Mouse (Mus musculus): Measurements from ENCODE around the gene Sema4d. TPM values are rescaled to one million over a fixed set of nuclear protein-coding genes. Genes with fewer than 3 reads are reported as not detected.
A peak's percentile ranks its signal among the peaks of the same experiment; 100 is the strongest.

Sema4d gene
- total and polyA plus RNA-seq, 3 experiments: 17.3 to 64.7 (median 62.1) TPM

DNA sequence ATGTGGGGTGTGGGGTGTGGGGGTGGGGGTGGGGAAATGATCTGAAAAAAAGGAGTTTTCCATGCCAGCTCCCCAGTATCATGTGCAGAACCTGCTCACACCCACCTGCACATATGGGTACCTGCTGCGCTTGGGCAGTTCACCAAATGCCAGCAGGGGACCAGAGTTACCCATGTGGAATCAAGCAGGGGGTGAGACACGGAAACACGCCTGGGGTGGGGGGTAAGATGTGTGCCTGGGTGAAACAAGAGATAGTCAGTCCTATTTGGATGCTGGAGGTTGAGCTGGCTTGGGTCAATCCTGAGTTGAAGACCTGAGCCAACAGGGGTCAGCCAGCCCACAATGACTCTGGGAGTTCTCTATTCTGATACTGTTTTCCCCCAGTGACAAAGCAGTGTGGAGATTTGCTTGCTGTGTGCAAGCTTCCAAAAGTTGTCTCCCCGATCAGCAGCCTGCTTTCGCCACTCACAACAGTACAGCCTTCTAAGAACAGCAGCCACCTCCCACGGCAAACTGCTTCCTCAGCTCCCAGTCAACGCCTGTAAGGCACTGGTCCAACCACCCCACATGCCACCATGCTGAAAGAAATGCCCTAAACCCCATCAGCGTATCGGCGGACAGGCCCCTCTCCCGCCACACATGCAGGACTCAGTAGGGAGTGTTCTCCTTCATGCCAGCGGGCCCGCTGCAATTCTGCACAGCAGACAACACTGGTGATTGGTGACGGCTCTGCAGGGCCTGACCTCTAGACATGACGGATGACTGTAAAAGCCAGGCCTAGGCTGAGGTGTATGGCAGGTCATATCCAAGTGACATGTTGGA, 41.0 kb downstream of the Sema4d start:
- Histone ChIP-seq H3K4me3 (ENCODE audit: low read depth, low read length) (peak overlapping the region; percentile 18; the same call in 1 of the 2 replicates), H3K4me1 (ENCODE audit: insufficient read depth, low read depth, low read length) (peaks cover 98% of the 10 kb centered on the region), H3K27me3 (ENCODE audit: insufficient read depth, low read length) (no peaks in the 10 kb centered on the region), H3K36me3 (replicated peaks) (peaks cover 78% of the 10 kb centered on the region), H3K9me3 (replicated peaks) (no peaks in the 10 kb centered on the region)
- ATAC-seq (ENCODE audit: extremely low read depth, insufficient number of reproducible peaks, low FRiP score, poor library complexity, severe bottlenecking) (no peak), DNase-seq (ENCODE audit: low spot score) (no peak)
- TF ChIP-seq GATA1 (IDR thresholded peaks at IDR 0.05; ENCODE audit: borderline replicate concordance, low read length) (no peak), GATA2 (IDR thresholded peaks at IDR 0.05; ENCODE audit: borderline replicate concordance, low read depth, low read length) (no peak), POLR2AphosphoS5 (IDR thresholded peaks at IDR 0.05; ENCODE audit: insufficient replicate concordance, low read depth, low read length) (no peak), TAL1 (conservative IDR thresholded peaks at IDR 0.05; ENCODE audit: low read depth, low read length) (no peak), CTCF (IDR thresholded peaks at IDR 0.05; ENCODE audit: low read depth, low read length) (no peak)

GRCm38 (mm10) chr13:51749578-51750345, 43.8 kb downstream of the Sema4d start:
- H3K9me3 ChIP-seq (replicated peaks): no peaks in the 10 kb centered on the region
- H3K4me3 ChIP-seq (ENCODE audit: low read depth, low read length): peak overlapping the region; percentile 24; the same call in 1 of the 2 replicates
- H3K4me1 ChIP-seq (ENCODE audit: insufficient read depth, low read depth, low read length): peaks cover 98% of the 10 kb centered on the region
- peaks cover 79% of the 10 kb centered on the region for H3K36me3 ChIP-seq (replicated peaks)
- H3K27me3 ChIP-seq (ENCODE audit: insufficient read depth, low read length): no peaks in the 10 kb centered on the region
- TF ChIP-seq GATA2 (IDR thresholded peaks at IDR 0.05; ENCODE audit: borderline replicate concordance, low read depth, low read length): no peak
- TF ChIP-seq CTCF (IDR thresholded peaks at IDR 0.05; ENCODE audit: low read depth, low read length): no peak
- TF ChIP-seq POLR2AphosphoS5 (IDR thresholded peaks at IDR 0.05; ENCODE audit: insufficient replicate concordance, low read depth, low read length): no peak
- TF ChIP-seq TAL1 (conservative IDR thresholded peaks at IDR 0.05; ENCODE audit: low read depth, low read length): no peak
- TF ChIP-seq GATA1 (IDR thresholded peaks at IDR 0.05; ENCODE audit: borderline replicate concordance, low read length): no peak
- DNase-seq (ENCODE audit: low spot score) (no peak), ATAC-seq (ENCODE audit: extremely low read depth, insufficient number of reproducible peaks, low FRiP score, poor library complexity, severe bottlenecking) (no peak)

DNA sequence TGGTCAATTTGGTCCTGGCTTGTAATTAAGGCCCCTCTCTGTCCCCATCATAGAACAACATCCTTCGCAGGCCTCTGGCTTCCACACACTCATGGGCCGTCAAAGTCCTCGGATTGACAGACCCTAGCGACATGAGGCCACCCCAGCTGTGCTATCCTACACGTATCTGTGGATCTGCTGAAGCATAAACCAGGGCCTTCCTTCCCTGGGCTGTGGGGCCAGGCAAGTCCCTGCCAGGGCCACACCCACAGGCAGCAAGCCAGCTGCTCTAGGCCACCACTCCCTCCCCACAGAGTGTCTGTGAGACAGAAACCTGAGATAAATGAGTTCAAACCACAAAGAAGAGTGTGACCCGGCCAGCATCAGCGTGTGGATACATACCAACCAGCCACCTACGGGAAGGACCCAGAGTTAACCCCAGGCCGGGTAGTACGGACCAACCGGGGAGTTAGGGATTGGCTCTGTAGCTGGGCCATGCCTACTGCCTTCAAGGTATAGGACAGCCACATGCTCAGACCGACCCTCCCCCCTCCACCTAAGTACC, 45.5 kb downstream of the Sema4d start:
- DNase-seq (ENCODE audit: low spot score) (peak; percentile 91), ATAC-seq (ENCODE audit: extremely low read depth, insufficient number of reproducible peaks, low FRiP score, poor library complexity, severe bottlenecking) (peak; percentile 94)
- Histone ChIP-seq H3K27me3 (ENCODE audit: insufficient read depth, low read length) (no peaks in the 10 kb centered on the region), H3K4me1 (ENCODE audit: insufficient read depth, low read depth, low read length) (peaks cover 97% of the 10 kb centered on the region), H3K36me3 (replicated peaks) (peaks cover 79% of the 10 kb centered on the region), H3K9me3 (replicated peaks) (no peaks in the 10 kb centered on the region), H3K4me3 (ENCODE audit: low read depth, low read length) (peak overlapping the region; percentile 65; the same call in 1 of the 2 replicates)
- peak; percentile 53 for TF ChIP-seq TAL1 (conservative IDR thresholded peaks at IDR 0.05; ENCODE audit: low read depth, low read length)
- no peak for TF ChIP-seq GATA2 (IDR thresholded peaks at IDR 0.05; ENCODE audit: borderline replicate concordance, low read depth, low read length)
- no peak for TF ChIP-seq CTCF (IDR thresholded peaks at IDR 0.05; ENCODE audit: low read depth, low read length)
- no peak for TF ChIP-seq GATA1 (IDR thresholded peaks at IDR 0.05; ENCODE audit: borderline replicate concordance, low read length)
- TF ChIP-seq POLR2AphosphoS5 (IDR thresholded peaks at IDR 0.05; ENCODE audit: insufficient replicate concordance, low read depth, low read length): no peak

DNA sequence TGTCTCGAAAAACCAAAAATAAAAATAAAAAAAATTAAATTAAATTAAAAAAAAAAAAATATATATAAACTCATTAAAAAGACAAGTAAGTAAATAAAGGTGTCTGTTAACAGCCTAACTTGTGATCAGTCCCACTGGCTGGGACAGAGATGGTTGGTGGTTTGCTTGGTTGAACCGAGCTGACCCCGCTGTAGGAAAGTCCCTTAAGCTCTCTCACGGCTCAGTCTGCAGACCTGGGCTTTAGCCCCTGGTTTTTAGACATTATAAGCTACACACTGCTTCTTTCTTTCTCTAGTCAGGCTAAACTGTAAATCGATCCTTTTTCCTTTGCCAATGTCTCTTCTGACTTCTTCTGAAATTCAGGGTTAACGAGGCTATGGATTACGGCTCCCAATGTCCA, 46.5 kb downstream of the Sema4d start:
- ATAC-seq (ENCODE audit: extremely low read depth, insufficient number of reproducible peaks, low FRiP score, poor library complexity, severe bottlenecking): no peak
- Histone ChIP-seq H3K36me3 (replicated peaks) (peaks cover 76% of the 10 kb centered on the region), H3K27me3 (ENCODE audit: insufficient read depth, low read length) (no peaks in the 10 kb centered on the region), H3K4me3 (ENCODE audit: low read depth, low read length) (peak overlapping the region; percentile 11; the same call in 1 of the 2 replicates), H3K4me1 (ENCODE audit: insufficient read depth, low read depth, low read length) (peaks cover 97% of the 10 kb centered on the region), H3K9me3 (replicated peaks) (no peaks in the 10 kb centered on the region)
- DNase-seq (ENCODE audit: low spot score): no peak
- TF ChIP-seq POLR2AphosphoS5 (IDR thresholded peaks at IDR 0.05; ENCODE audit: insufficient replicate concordance, low read depth, low read length): no peak
- TF ChIP-seq CTCF (IDR thresholded peaks at IDR 0.05; ENCODE audit: low read depth, low read length): no peak
- no peak for TF ChIP-seq GATA1 (IDR thresholded peaks at IDR 0.05; ENCODE audit: borderline replicate concordance, low read length)
- no peak for TF ChIP-seq GATA2 (IDR thresholded peaks at IDR 0.05; ENCODE audit: borderline replicate concordance, low read depth, low read length)
- TF ChIP-seq TAL1 (conservative IDR thresholded peaks at IDR 0.05; ENCODE audit: low read depth, low read length): no peak

DNA sequence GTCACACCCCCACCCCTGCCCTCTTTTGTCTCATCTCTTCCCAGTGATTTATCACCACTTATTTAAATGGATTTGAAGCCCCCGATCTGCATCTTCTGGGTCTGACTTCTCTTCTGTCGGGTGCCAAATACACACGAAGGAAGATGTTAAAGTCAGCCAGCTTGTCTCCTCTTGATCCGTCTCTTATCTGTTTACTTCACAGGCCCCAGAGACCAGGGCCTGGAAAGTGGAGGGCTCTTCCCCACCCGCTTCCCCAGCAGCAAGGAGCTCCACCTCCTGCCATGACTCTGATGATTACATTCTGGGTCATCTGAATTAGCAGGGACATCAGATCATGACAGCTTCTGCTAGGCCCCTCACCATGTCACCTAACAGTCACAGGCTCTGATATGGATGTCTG, 47.7 kb downstream of the Sema4d start:
- peaks cover 76% of the 10 kb centered on the region for H3K36me3 ChIP-seq (replicated peaks)
- ATAC-seq (ENCODE audit: extremely low read depth, insufficient number of reproducible peaks, low FRiP score, poor library complexity, severe bottlenecking): peak; percentile 35; the same call in 1 of the 2 replicates

DNA sequence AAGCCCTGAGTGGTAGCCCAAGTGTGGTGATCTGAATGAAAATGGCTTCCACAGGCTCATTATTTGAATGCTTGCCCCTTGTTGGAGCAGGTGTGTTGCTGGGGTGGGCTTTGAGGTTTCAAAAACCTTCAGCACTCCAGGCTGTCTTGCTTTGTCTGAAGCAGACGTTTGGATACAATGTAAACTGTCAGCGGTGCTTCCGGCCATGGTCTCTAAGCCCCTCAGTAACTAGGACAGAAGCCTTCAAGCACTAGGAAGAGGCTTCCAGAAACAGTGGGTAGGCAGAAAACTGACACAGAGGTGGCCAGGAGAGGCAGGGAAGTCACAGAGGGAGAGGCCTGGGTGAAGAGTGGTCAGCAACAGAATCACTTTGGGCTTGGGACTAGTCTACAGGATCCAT, 49.7 kb downstream of the Sema4d start:
- no peaks in the 10 kb centered on the region for H3K9me3 ChIP-seq (replicated peaks)
- H3K27me3 ChIP-seq (ENCODE audit: insufficient read depth, low read length): no peaks in the 10 kb centered on the region
- TF ChIP-seq POLR2AphosphoS5 (IDR thresholded peaks at IDR 0.05; ENCODE audit: insufficient replicate concordance, low read depth, low read length) (no peak), GATA2 (IDR thresholded peaks at IDR 0.05; ENCODE audit: borderline replicate concordance, low read depth, low read length) (no peak), GATA1 (IDR thresholded peaks at IDR 0.05; ENCODE audit: borderline replicate concordance, low read length) (no peak), TAL1 (conservative IDR thresholded peaks at IDR 0.05; ENCODE audit: low read depth, low read length) (no peak), CTCF (IDR thresholded peaks at IDR 0.05; ENCODE audit: low read depth, low read length) (no peak)
- H3K4me1 ChIP-seq (ENCODE audit: insufficient read depth, low read depth, low read length): peaks cover 98% of the 10 kb centered on the region
- H3K4me3 ChIP-seq (ENCODE audit: low read depth, low read length): no peak overlapping the region
- no peak for DNase-seq (ENCODE audit: low spot score)
- peaks cover 84% of the 10 kb centered on the region for H3K36me3 ChIP-seq (replicated peaks)
- ATAC-seq (ENCODE audit: extremely low read depth, insufficient number of reproducible peaks, low FRiP score, poor library complexity, severe bottlenecking): no peak

More for the DNA sequence above, 47.7 kb downstream of the Sema4d start:
- H3K4me3 ChIP-seq (ENCODE audit: low read depth, low read length): no peak overlapping the region; the same call in 1 of the 2 replicates
- peak; percentile 51 for DNase-seq (ENCODE audit: low spot score)
- H3K27me3 ChIP-seq (ENCODE audit: insufficient read depth, low read length): no peaks in the 10 kb centered on the region
- H3K4me1 ChIP-seq (ENCODE audit: insufficient read depth, low read depth, low read length): peaks cover 97% of the 10 kb centered on the region
- no peaks in the 10 kb centered on the region for H3K9me3 ChIP-seq (replicated peaks)
- no peak for TF ChIP-seq GATA1 (IDR thresholded peaks at IDR 0.05; ENCODE audit: borderline replicate concordance, low read length)
- TF ChIP-seq TAL1 (conservative IDR thresholded peaks at IDR 0.05; ENCODE audit: low read depth, low read length): 0 out of 2 replicates have a peak, but pooled peaks have one; percentile 14

Data from G1E (cell line).